Mouse (Mus musculus) lung, embryonic 15.5 days (tissue): ENCODE measurements around the gene Spint1. TPM values are rescaled to one million over a fixed set of nuclear protein-coding genes. Genes with fewer than 3 reads are reported as not detected.

Experiments
- ATAC-seq: fragments of 200-750 bp; cut with Nextera tagmentation; 2 replicates; pipeline ENCODE4 v1.8.0; 2017; ENCODE audit warnings: moderate number of reproducible peaks, borderline replicate concordance; ENCODE audit not compliant: low FRiP score, low TSS enrichment; ENCODE audit errors: extremely low read depth
- H3K27ac ChIP-seq: fragments of 300-500 bp; sonication (generic); 2 replicates; pipeline ENCODE4 v1.5.1; 2015; ENCODE audit warnings: moderate library complexity, mild to moderate bottlenecking, inconsistent platforms
- H3K27me3 ChIP-seq: fragments of 300-500 bp; sonication (generic); 2 replicates; pipeline ENCODE4 v1.6.1; 2015; ENCODE audit warnings: inconsistent platforms
- H3K36me3 ChIP-seq: fragments of 300-500 bp; sonication (generic); 2 replicates; pipeline ENCODE4 v1.6.1; 2015; ENCODE audit warnings: inconsistent platforms
- H3K4me1 ChIP-seq: fragments of 300-500 bp; sonication (generic); 2 replicates; pipeline ENCODE4 v1.6.1; 2015; ENCODE audit warnings: inconsistent platforms
- H3K4me2 ChIP-seq: fragments of 300-500 bp; sonication (generic); 2 replicates; pipeline ENCODE4 v1.6.1; 2015; ENCODE audit warnings: inconsistent platforms, mild to moderate bottlenecking, moderate library complexity
- H3K4me3 ChIP-seq: fragments of 300-500 bp; sonication (generic); 2 replicates; pipeline ENCODE4 v1.5.1; 2015; ENCODE audit warnings: mild to moderate bottlenecking, inconsistent platforms
- H3K9ac ChIP-seq: fragments of 300-500 bp; sonication (generic); 2 replicates; pipeline ENCODE4 v1.6.1; 2015; ENCODE audit warnings: inconsistent platforms
- H3K9me3 ChIP-seq: fragments of 300-500 bp; sonication (generic); 2 replicates; pipeline ENCODE4 v1.6.1; 2016; ENCODE audit warnings: inconsistent platforms
- WGBS: fragments of 180-500 bp; shearing (Covaris S2); methylation state at CpG from one replicate; pipeline ENCODE4 v1.1.7; 2015; 5-methylcytosine and 5-hydroxymethylcytosine counted together
- polyA plus RNA-seq: library from polyadenylated mRNA; unstranded; fragments of >200 nt; fragmentation: Nextera tagmentation; extraction: Ambion mirVana; gene quantifications from 2 replicates; pipeline ENCODE4 v1.2.1, GENCODE M21; 2015

The Spint1 gene
- polyA plus RNA-seq, 1 experiment from 2014 or later, result 31.9 TPM

- ATAC-seq, result no peak
- no peaks in the 10 kb centered on the region for H3K36me3 ChIP-seq
- no peak overlapping the region for H3K4me3 ChIP-seq
- no peak overlapping the region for H3K9ac ChIP-seq
- H3K9me3 ChIP-seq, result no peaks in the 10 kb centered on the region
- WGBS, result 85% methylated on average over 23 of the region's 23 CpGs
- H3K27me3 ChIP-seq, result no peaks in the 10 kb centered on the region
- no peak overlapping the region for H3K27ac ChIP-seq
- H3K4me2 ChIP-seq, result no peak overlapping the region
- no peaks in the 10 kb centered on the region for H3K4me1 ChIP-seq
Measured at GRCm38 (mm10) chr2:119277810-119278209, 40.6 kb downstream of the Spint1 start.

- Histone ChIP-seq H3K4me3 (no peak overlapping the region), H3K27ac (no peak overlapping the region), H3K4me2 (no peak overlapping the region), H3K36me3 (no peaks in the 10 kb centered on the region), H3K27me3 (no peaks in the 10 kb centered on the region), H3K9ac (no peak overlapping the region), H3K4me1 (no peaks in the 10 kb centered on the region), H3K9me3 (no peaks in the 10 kb centered on the region)
- peak; percentile 83 for ATAC-seq
- WGBS, result 50% methylated on average over 7 of the region's 7 CpGs
Measured at GRCm38 (mm10) chr2:119281899-119282565, 44.9 kb downstream of the Spint1 start.

DNA sequence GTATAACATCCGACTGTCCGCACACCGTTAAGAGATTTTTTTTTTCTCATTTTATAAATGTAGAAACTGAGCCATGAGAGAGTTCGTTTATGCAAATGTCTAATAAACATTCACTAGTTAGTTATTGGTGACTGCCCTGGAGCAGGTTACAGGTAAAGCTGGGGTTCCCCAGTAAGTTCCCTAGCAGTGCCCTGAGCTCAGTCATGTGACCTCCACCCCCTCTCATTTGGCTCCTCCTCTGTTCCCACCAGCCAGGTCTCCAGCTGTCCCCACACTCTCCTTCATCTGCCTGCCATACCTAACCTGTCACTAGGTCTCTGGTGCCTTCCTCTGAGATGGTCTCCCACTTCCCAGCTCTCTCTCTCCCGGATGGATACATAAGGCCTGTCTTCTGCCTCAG lies 50.2 kb downstream of the Spint1 start:
- Histone ChIP-seq H3K4me3 (no peak overlapping the region), H3K27me3 (no peaks in the 10 kb centered on the region), H3K4me2 (no peak overlapping the region), H3K27ac (no peak overlapping the region), H3K4me1 (peaks cover 9% of the 10 kb centered on the region), H3K9ac (no peak overlapping the region), H3K9me3 (no peaks in the 10 kb centered on the region), H3K36me3 (peaks cover 23% of the 10 kb centered on the region)
- ATAC-seq, result no peak
- 75% methylated on average over 5 of the region's 5 CpGs for WGBS

- Histone ChIP-seq H3K9me3 (no peaks in the 10 kb centered on the region), H3K4me2 (peak within 1 kb of the TSS; percentile 87), H3K36me3 (peaks cover 33% of the 10 kb centered on the region), H3K4me1 (peaks cover 9% of the 10 kb centered on the region), H3K27ac (peak within 1 kb of the TSS; percentile 42), H3K4me3 (peak within 1 kb of the TSS; percentile 77), H3K9ac (peak within 1 kb of the TSS; percentile 76), H3K27me3 (no peaks in the 10 kb centered on the region)
- under 1% methylated on average over 31 of the region's 31 CpGs for WGBS
- ATAC-seq, result peak; percentile 92
Measured at GRCm38 (mm10) chr2:119288270-119288882, 51.2 kb downstream of the Spint1 start, which contains the start of gene Vps18. Gene Vps18, plus strand, starts transcription at chr2:119288740.

- peak overlapping the region; percentile 42 for H3K27ac ChIP-seq
- H3K4me3 ChIP-seq, result peak overlapping the region; percentile 77
- peak overlapping the region; percentile 87 for H3K4me2 ChIP-seq
- ATAC-seq, result no peak
- 1% methylated on average over 11 of the region's 11 CpGs for WGBS
- H3K9ac ChIP-seq, result peak overlapping the region; percentile 76
- peaks cover 39% of the 10 kb centered on the region for H3K36me3 ChIP-seq
- H3K4me1 ChIP-seq, result peaks cover 9% of the 10 kb centered on the region
- no peaks in the 10 kb centered on the region for H3K9me3 ChIP-seq
- H3K27me3 ChIP-seq, result no peaks in the 10 kb centered on the region
Measured at GRCm38 (mm10) chr2:119289014-119289416, 51.9 kb downstream of the Spint1 start.

- H3K4me1 ChIP-seq, result peaks cover 9% of the 10 kb centered on the region
- ATAC-seq, result no peak
- H3K4me2 ChIP-seq, result no peak overlapping the region
- H3K4me3 ChIP-seq, result no peak overlapping the region
- no peaks in the 10 kb centered on the region for H3K27me3 ChIP-seq
- peaks cover 65% of the 10 kb centered on the region for H3K36me3 ChIP-seq
- no peaks in the 10 kb centered on the region for H3K9me3 ChIP-seq
- no peak overlapping the region for H3K27ac ChIP-seq
- 92% methylated on average over 5 of the region's 5 CpGs for WGBS
- no peak overlapping the region for H3K9ac ChIP-seq
Measured at GRCm38 (mm10) chr2:119292281-119292680, 55.1 kb downstream of the Spint1 start.

- H3K27ac ChIP-seq, result no peak overlapping the region
- ATAC-seq, result no peak
- no peak overlapping the region for H3K9ac ChIP-seq
- peaks cover 71% of the 10 kb centered on the region for H3K36me3 ChIP-seq
- H3K4me3 ChIP-seq, result no peak overlapping the region
- H3K4me2 ChIP-seq, result no peak overlapping the region
- no peaks in the 10 kb centered on the region for H3K27me3 ChIP-seq
- no peaks in the 10 kb centered on the region for H3K9me3 ChIP-seq
- 90% methylated on average over 17 of the region's 17 CpGs for WGBS
- H3K4me1 ChIP-seq, result peaks cover 9% of the 10 kb centered on the region
Measured at GRCm38 (mm10) chr2:119292852-119293251, 55.7 kb downstream of the Spint1 start.

DNA sequence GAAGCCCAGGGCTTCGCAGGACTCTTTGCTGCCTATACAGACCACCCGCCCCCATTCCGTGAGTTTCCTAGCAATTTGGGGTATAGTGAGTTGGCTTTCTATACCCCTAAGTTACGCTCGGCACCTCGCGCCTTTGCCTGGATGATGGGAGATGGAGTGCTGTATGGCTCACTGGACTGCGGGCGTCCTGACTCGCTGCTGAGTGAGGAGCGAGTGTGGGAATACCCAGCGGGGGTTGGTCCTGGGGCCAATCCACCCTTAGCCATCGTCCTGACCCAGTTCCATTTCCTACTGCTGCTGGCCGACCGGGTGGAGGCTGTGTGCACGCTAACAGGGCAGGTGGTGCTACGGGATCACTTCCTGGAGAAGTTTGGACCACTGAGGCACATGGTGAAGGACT lies 56.1 kb downstream of the Spint1 start:
- no peaks in the 10 kb centered on the region for H3K9me3 ChIP-seq
- H3K4me1 ChIP-seq, result peaks cover 9% of the 10 kb centered on the region
- no peak overlapping the region for H3K4me3 ChIP-seq
- H3K9ac ChIP-seq, result no peak overlapping the region
- no peak overlapping the region for H3K4me2 ChIP-seq
- WGBS, result 92% methylated on average over 17 of the region's 17 CpGs
- no peak overlapping the region for H3K27ac ChIP-seq
- H3K27me3 ChIP-seq, result no peaks in the 10 kb centered on the region
- peaks cover 73% of the 10 kb centered on the region for H3K36me3 ChIP-seq
- ATAC-seq, result no peak

- no peak overlapping the region for H3K9ac ChIP-seq
- WGBS, result 92% methylated on average over 34 of the region's 34 CpGs
- H3K4me3 ChIP-seq, result no peak overlapping the region
- no peaks in the 10 kb centered on the region for H3K27me3 ChIP-seq
- peaks cover 10% of the 10 kb centered on the region for H3K4me1 ChIP-seq
- no peak overlapping the region for H3K27ac ChIP-seq
- H3K36me3 ChIP-seq, result peaks cover 78% of the 10 kb centered on the region
- no peaks in the 10 kb centered on the region for H3K9me3 ChIP-seq
- H3K4me2 ChIP-seq, result no peak overlapping the region
- ATAC-seq, result no peak
Measured at GRCm38 (mm10) chr2:119293776-119294390, 56.7 kb downstream of the Spint1 start.

GRCm38 (mm10) chr2:119294411-119294810 lies 57.2 kb downstream of the Spint1 start:
- Histone ChIP-seq H3K36me3 (peaks cover 82% of the 10 kb centered on the region), H3K4me1 (peaks cover 13% of the 10 kb centered on the region), H3K4me3 (no peak overlapping the region), H3K27ac (no peak overlapping the region), H3K9me3 (no peaks in the 10 kb centered on the region), H3K4me2 (no peak overlapping the region), H3K9ac (no peak overlapping the region), H3K27me3 (no peaks in the 10 kb centered on the region)
- 89% methylated on average over 18 of the region's 18 CpGs for WGBS
- no peak for ATAC-seq

DNA sequence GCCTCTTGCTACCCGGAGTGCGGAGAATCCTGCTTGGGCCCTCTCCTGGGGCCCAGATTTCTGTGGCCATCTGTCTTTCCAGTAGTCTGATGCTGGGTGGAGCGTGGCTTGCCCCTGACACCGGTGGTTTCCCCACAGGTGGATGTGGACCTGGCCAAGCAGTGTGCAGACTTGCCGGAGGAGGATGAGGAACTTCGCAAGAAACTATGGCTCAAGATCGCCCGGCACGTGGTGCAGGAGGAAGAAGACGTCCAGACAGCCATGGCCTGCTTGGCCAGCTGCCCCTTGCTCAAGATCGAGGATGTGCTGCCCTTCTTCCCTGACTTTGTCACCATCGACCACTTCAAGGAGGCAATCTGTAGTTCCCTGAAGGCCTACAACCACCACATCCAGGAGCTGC lies 59.6 kb downstream of the Spint1 start:
- no peaks in the 10 kb centered on the region for H3K9me3 ChIP-seq
- H3K4me1 ChIP-seq, result peaks cover 26% of the 10 kb centered on the region
- H3K27me3 ChIP-seq, result no peaks in the 10 kb centered on the region
- ATAC-seq, result no peak
- WGBS, result 90% methylated on average over 12 of the region's 12 CpGs
- H3K4me2 ChIP-seq, result no peak overlapping the region
- no peak overlapping the region for H3K27ac ChIP-seq
- no peak overlapping the region for H3K4me3 ChIP-seq
- peaks cover 64% of the 10 kb centered on the region for H3K36me3 ChIP-seq
- H3K9ac ChIP-seq, result no peak overlapping the region

- 96% methylated on average over 19 of the region's 19 CpGs for WGBS
Measured at GRCm38 (mm10) chr2:119297506-119297905, 60.3 kb downstream of the Spint1 start.

More at GRCm38 (mm10) chr2:119297506-119297905, 60.3 kb downstream of the Spint1 start:
- Histone ChIP-seq H3K9me3 (no peaks in the 10 kb centered on the region), H3K27ac (no peak overlapping the region), H3K9ac (no peak overlapping the region), H3K4me3 (no peak overlapping the region), H3K36me3 (peaks cover 58% of the 10 kb centered on the region), H3K4me1 (peaks cover 26% of the 10 kb centered on the region), H3K27me3 (no peaks in the 10 kb centered on the region), H3K4me2 (no peak overlapping the region)
- no peak for ATAC-seq
